Mouse (Mus musculus) CH12.LX (cell line): ENCODE results near the gene Creb1.

ENCODE experiments used
- CHD1 ChIP-seq: IDR thresholded peaks from 2 replicates; pipeline ENCODE4 v1.6.1; 2012; ENCODE audit warnings: low read depth, low read length, improper control_type of control experiment, inconsistent platforms
- EP300 ChIP-seq: IDR thresholded peaks from 2 replicates; pipeline ENCODE4 v1.6.1; 2011; ENCODE audit warnings: low read length, improper control_type of control experiment
- JUN ChIP-seq: IDR thresholded peaks from 2 replicates; pipeline ENCODE4 v1.6.1; 2011; ENCODE audit warnings: low read depth, mild to moderate bottlenecking, low read length, improper control_type of control experiment, moderate library complexity; ENCODE audit not compliant: insufficient read depth
- MXI1 ChIP-seq: IDR thresholded peaks from 2 replicates; pipeline ENCODE4 v1.6.1; 2011; ENCODE audit warnings: mild to moderate bottlenecking, low read depth, low read length, improper control_type of control experiment
- PAX5 ChIP-seq: IDR thresholded peaks from 2 replicates; pipeline ENCODE4 v1.6.1; 2012; ENCODE audit warnings: low read length, inconsistent platforms, mixed read lengths
- POLR2A ChIP-seq: IDR thresholded peaks from 2 replicates; pipeline ENCODE4 v1.6.1; 2011; ENCODE audit warnings: low read depth, mild to moderate bottlenecking, improper control_type of control experiment, low read length
- RAD21 ChIP-seq: IDR thresholded peaks from 2 replicates; pipeline ENCODE4 v1.6.1; 2011; ENCODE audit warnings: low read depth, mild to moderate bottlenecking, low read length, improper control_type of control experiment, moderate library complexity
- USF1 ChIP-seq: IDR thresholded peaks from 2 replicates; pipeline ENCODE4 v1.6.1; 2014; ENCODE audit warnings: low read depth, mild to moderate bottlenecking, inconsistent platforms, low read length, improper control_type of control experiment

DNA sequence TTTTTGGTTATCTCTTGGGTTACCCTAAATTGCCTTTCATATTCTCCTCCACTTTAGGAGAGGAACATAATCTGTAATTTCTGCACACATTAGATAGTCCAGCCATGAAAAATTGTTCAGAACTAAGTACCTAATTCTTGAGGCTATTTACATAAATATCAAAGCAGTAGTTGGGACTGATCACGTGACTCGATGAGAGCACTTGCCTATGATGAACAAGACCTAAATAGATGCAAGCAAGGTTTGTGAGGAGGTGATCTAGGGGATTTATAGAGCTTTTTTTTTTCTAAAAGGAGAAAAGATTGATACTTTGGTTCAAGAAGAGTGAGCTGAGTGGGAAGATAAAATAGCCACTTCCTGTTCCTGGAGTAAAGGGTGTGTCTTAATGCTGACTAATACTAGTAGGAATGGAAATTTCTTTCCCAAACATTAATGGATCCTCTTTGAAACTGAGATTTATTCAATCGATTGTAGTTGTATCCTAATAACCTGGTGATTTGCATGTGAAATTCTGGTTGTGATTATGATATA lies 6.5 kb downstream of the Creb1 start:
- TF ChIP-seq RAD21 (no peak), USF1 (no peak), MXI1 (no peak), EP300 (no peak), PAX5 (no peak), JUN (no peak), CHD1 (no peak), POLR2A (no peak)
